10 mouse cellular contexts compared by ENCODE assay signal in the genomic region with DNA sequence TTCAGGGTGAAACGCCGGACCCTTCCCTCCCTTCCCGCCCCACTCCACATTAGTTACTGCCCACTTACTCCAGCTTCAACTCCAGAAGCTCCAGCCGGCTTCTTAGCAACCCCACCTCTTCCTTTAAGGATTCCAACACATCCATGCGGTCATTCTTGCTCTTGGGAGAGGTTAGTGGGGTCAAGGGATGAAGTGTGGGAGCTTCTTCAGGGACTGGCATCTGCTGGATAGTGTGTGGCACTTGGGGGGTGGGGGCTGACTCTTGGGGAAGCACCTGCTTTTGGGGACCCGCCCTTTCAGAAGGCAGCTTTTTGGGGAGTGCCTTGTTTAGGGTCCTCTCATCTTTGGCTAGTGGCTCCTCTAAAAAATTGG. TPM values are rescaled to one million over a fixed set of nuclear protein-coding genes. Genes with fewer than 3 reads are reported as not detected.
DNase-seq lines count a peak whose midpoint lies in the region; ATAC-seq and TF ChIP-seq lines count a peak whose summit lies in the region.
"Had no signal": no experiment of that assay in that cellular context is flagged by ENCODE, and none has a peak within 500 bp of the region (broad histone marks: within the 10 kb centered on the region; RNA-seq: fewer than 3 reads in every experiment).

No protein-coding gene starts in this region.

- no peaks in the 10 kb centered on the region for H3K9me3 ChIP-seq in hindbrain, embryonic 12.5 days (replicated peaks)
- no peaks in the 10 kb centered on the region for H3K9me3 ChIP-seq in hindbrain, embryonic 11.5 days (ENCODE audit: control insufficient read depth, low read length)
- H3K9me3 ChIP-seq in liver, embryonic 12.5 days (replicated peaks) = no peaks in the 10 kb centered on the region

- H3K4me2 ChIP-seq in hindbrain, embryonic 12.5 days (replicated peaks) = peak overlapping the region; percentile 73; the same call in 1 of the 2 replicates
- H3K4me2 ChIP-seq in hindbrain, embryonic 11.5 days (replicated peaks; ENCODE audit: low read depth, low read length) = no peak overlapping the region
- H3K4me2 ChIP-seq in liver, embryonic 12.5 days = 0 out of 2 replicates have a peak overlapping the region, but pooled peaks have one; percentile 17

- no peak for DNase-seq in hindbrain, embryonic 11.5 days (ENCODE audit: low spot score)
- no peak for DNase-seq in testis, postnatal 14 days (ENCODE audit: low spot score)
- DNase-seq in left cerebral cortex, adult 2 months (ENCODE audit: extremely low spot score in 1 of 2, low spot score in 2 of 2) = no peak
- DNase-seq in cerebellum, postnatal 36 days = no peak
- DNase-seq: cerebellum, adult 11-12 months had no signal

- peaks cover 50% of the 10 kb centered on the region for H3K27me3 ChIP-seq in hindbrain, embryonic 12.5 days
- peaks cover 25% of the 10 kb centered on the region for H3K27me3 ChIP-seq in hindbrain, embryonic 11.5 days (ENCODE audit: control insufficient read depth, insufficient read depth, low read length)
- H3K27me3 ChIP-seq in liver, embryonic 12.5 days (replicated peaks) = peaks cover 64% of the 10 kb centered on the region

- ATAC-seq in hindbrain, embryonic 12.5 days (ENCODE audit: low FRiP score) = no peak
- ATAC-seq in hindbrain, embryonic 11.5 days (ENCODE audit: low FRiP score) = no peak
- no peak for ATAC-seq in liver, embryonic 12.5 days

- peak overlapping the region; percentile 56; the same call in 1 of the 2 replicates for H3K27ac ChIP-seq in hindbrain, embryonic 12.5 days
- H3K27ac ChIP-seq in hindbrain, embryonic 11.5 days (ENCODE audit: low read depth, low read length) = no peak overlapping the region
- peak overlapping the region; percentile 53 for H3K27ac ChIP-seq in brown adipose tissue, adult 24 weeks (replicated peaks; ENCODE audit: low read depth, low read length)
- peak overlapping the region; percentile 72 for H3K27ac ChIP-seq in embryonic fibroblast, embryonic 13.5 days (ENCODE audit: insufficient read depth, low read length)
- peak overlapping the region; percentile 41; the same call in 1 of the 2 replicates for H3K27ac ChIP-seq in liver, embryonic 12.5 days
- no peak overlapping the region for H3K27ac ChIP-seq in left cerebral cortex, adult 2 months

- 70% methylated on average over 5 of the region's 6 CpGs for WGBS in hindbrain, embryonic 12.5 days
- WGBS in hindbrain, embryonic 11.5 days = 54% methylated on average over 6 of the region's 6 CpGs
- WGBS in liver, embryonic 12.5 days (ENCODE audit: insufficient replicate concordance) = 71% methylated on average over 6 of the region's 6 CpGs

- no peak for TF ChIP-seq POLR2A in embryonic fibroblast, embryonic 13.5 days (IDR thresholded peaks at IDR 0.05; ENCODE audit: low read depth, low read length)

- intact Hi-C loops in left cerebral cortex, adult 2 months (cut with DNase I) = no loop called here

- no peaks in the 10 kb centered on the region for H3K36me3 ChIP-seq in hindbrain, embryonic 12.5 days
- H3K36me3 ChIP-seq in hindbrain, embryonic 11.5 days (ENCODE audit: control insufficient read depth, insufficient read depth, low read length) = no peaks in the 10 kb centered on the region
- no peaks in the 10 kb centered on the region; the same call in 1 of the 2 replicates for H3K36me3 ChIP-seq in liver, embryonic 12.5 days

- no peak overlapping the region for H3K9ac ChIP-seq in hindbrain, embryonic 12.5 days
- no peak overlapping the region for H3K9ac ChIP-seq in hindbrain, embryonic 11.5 days (ENCODE audit: low read depth, low read length)
- no peak overlapping the region for H3K9ac ChIP-seq in liver, embryonic 12.5 days

- peaks cover 30% of the 10 kb centered on the region for H3K4me1 ChIP-seq in hindbrain, embryonic 12.5 days
- peaks cover 12% of the 10 kb centered on the region for H3K4me1 ChIP-seq in hindbrain, embryonic 11.5 days (replicated peaks; ENCODE audit: control insufficient read depth, insufficient read depth, low read length)
- peaks cover 19% of the 10 kb centered on the region for H3K4me1 ChIP-seq in brown adipose tissue, adult 24 weeks (ENCODE audit: control insufficient read depth, insufficient read depth, insufficient read length, low read length)
- no peaks in the 10 kb centered on the region for H3K4me1 ChIP-seq in embryonic fibroblast, embryonic 13.5 days (ENCODE audit: control insufficient read depth, insufficient read depth, low read length)
- H3K4me1 ChIP-seq in liver, embryonic 12.5 days = peaks cover 53% of the 10 kb centered on the region

- TF ChIP-seq CTCF in embryonic fibroblast, embryonic 13.5 days (IDR thresholded peaks at IDR 0.05; ENCODE audit: borderline replicate concordance, insufficient read depth, low read length) = no peak
- TF ChIP-seq CTCF in left cerebral cortex, adult 2 months (IDR thresholded peaks at IDR 0.05) = no peak

- no peak overlapping the region for H3K4me3 ChIP-seq in hindbrain, embryonic 12.5 days
- H3K4me3 ChIP-seq in hindbrain, embryonic 11.5 days (ENCODE audit: low read depth, low read length) = no peak overlapping the region
- no peak overlapping the region for H3K4me3 ChIP-seq in brown adipose tissue, adult 24 weeks (ENCODE audit: insufficient read depth, low read depth, low read length)
- H3K4me3 ChIP-seq in embryonic fibroblast, embryonic 13.5 days (ENCODE audit: insufficient read depth, low read length) = peak overlapping the region; percentile 3
- H3K4me3 ChIP-seq in liver, embryonic 12.5 days = no peak overlapping the region
- no peak overlapping the region for H3K4me3 ChIP-seq in left cerebral cortex, adult 2 months

RNA-seq across cellular contexts. Expression of gene Eva1b, which starts 3.4 kb away (rescaled TPM):
- 35.4 and 40.0 TPM in 2 replicates for polyA plus RNA-seq in hindbrain, embryonic 12.5 days (2016; fragmentation: Nextera tagmentation; extraction: Ambion mirVana)
- polyA plus RNA-seq in hindbrain, embryonic 11.5 days (2014; fragmentation: Nextera tagmentation; extraction: Ambion mirVana) = 33.1 and 36.0 TPM in 2 replicates
- 8.6 and 13.5 TPM in 2 replicates for polyA plus RNA-seq in brown adipose tissue, adult 24 weeks (2012; ENCODE audit: insufficient read depth, insufficient read length, missing spikeins)
- polyA plus RNA-seq in embryonic fibroblast, embryonic 13.5 days (2011; ENCODE audit: insufficient read length, low read depth, missing spikeins) = 41.0 and 53.7 TPM in 2 replicates
- polyA plus RNA-seq in liver, embryonic 12.5 days (2016; fragmentation: Nextera tagmentation; extraction: Ambion mirVana) = 19.3 and 19.5 TPM in 2 replicates
- 1 to 10 TPM; 3.1 to 3.8 TPM for total RNA-seq in left cerebral cortex, adult 2 months (2021)

RNA-seq across cellular contexts. Expression of gene Sh3d21, which starts 12.4 kb away (rescaled TPM):
- 3.7 and 5.3 TPM in 2 replicates for polyA plus RNA-seq in hindbrain, embryonic 12.5 days (2016; fragmentation: Nextera tagmentation; extraction: Ambion mirVana)
- 2.0 and 2.7 TPM in 2 replicates for polyA plus RNA-seq in hindbrain, embryonic 11.5 days (2014; fragmentation: Nextera tagmentation; extraction: Ambion mirVana)
- 2.1 and 3.5 TPM in 2 replicates for polyA plus RNA-seq in brown adipose tissue, adult 24 weeks (2012; ENCODE audit: insufficient read depth, insufficient read length, missing spikeins)
- polyA plus RNA-seq in embryonic fibroblast, embryonic 13.5 days (2011; ENCODE audit: insufficient read length, low read depth, missing spikeins) = 2.5 and 3.8 TPM in 2 replicates
- polyA plus RNA-seq in liver, embryonic 12.5 days (2016; fragmentation: Nextera tagmentation; extraction: Ambion mirVana) = 1.3 and 1.6 TPM in 2 replicates
- total RNA-seq in left cerebral cortex, adult 2 months (2021) = 1 to 10 TPM in 1 of 2 experiments, under 1 TPM in 1; 0.86 to 1.1 TPM
- total RNA-seq: megakaryocyte, adult 5-6 weeks had no signal

RNA-seq across cellular contexts. Expression of gene Stk40, which starts 47.2 kb away (rescaled TPM):
- polyA plus RNA-seq in hindbrain, embryonic 12.5 days (2016; fragmentation: Nextera tagmentation; extraction: Ambion mirVana) = 49.4 and 51.0 TPM in 2 replicates
- polyA plus RNA-seq in hindbrain, embryonic 11.5 days (2014; fragmentation: Nextera tagmentation; extraction: Ambion mirVana) = 19.0 and 26.0 TPM in 2 replicates
- polyA plus RNA-seq in brown adipose tissue, adult 24 weeks (2012; ENCODE audit: insufficient read depth, insufficient read length, missing spikeins) = 53.8 and 65.5 TPM in 2 replicates
- 26.4 and 34.1 TPM in 2 replicates for polyA plus RNA-seq in embryonic fibroblast, embryonic 13.5 days (2011; ENCODE audit: insufficient read length, low read depth, missing spikeins)
- polyA plus RNA-seq in liver, embryonic 12.5 days (2016; fragmentation: Nextera tagmentation; extraction: Ambion mirVana) = 22.4 and 23.0 TPM in 2 replicates
- 10 to 100 TPM; 39.8 to 56.4 TPM for total RNA-seq in left cerebral cortex, adult 2 months (2021)

RNA-seq across cellular contexts. Expression of gene Thrap3, which starts 51.6 kb away (rescaled TPM):
- polyA plus RNA-seq in hindbrain, embryonic 12.5 days (2016; fragmentation: Nextera tagmentation; extraction: Ambion mirVana) = 250 and 255 TPM in 2 replicates
- 191 and 228 TPM in 2 replicates for polyA plus RNA-seq in hindbrain, embryonic 11.5 days (2014; fragmentation: Nextera tagmentation; extraction: Ambion mirVana)
- 65.6 and 120 TPM in 2 replicates for polyA plus RNA-seq in brown adipose tissue, adult 24 weeks (2012; ENCODE audit: insufficient read depth, insufficient read length, missing spikeins)
- polyA plus RNA-seq in embryonic fibroblast, embryonic 13.5 days (2011; ENCODE audit: insufficient read length, low read depth, missing spikeins) = 311 and 382 TPM in 2 replicates
- 162 and 163 TPM in 2 replicates for polyA plus RNA-seq in liver, embryonic 12.5 days (2016; fragmentation: Nextera tagmentation; extraction: Ambion mirVana)
- total RNA-seq in left cerebral cortex, adult 2 months (2021) = 100 to 1,000 TPM; 149 to 158 TPM

RNA-seq across cellular contexts. Expression of gene Lsm10, which starts 54.5 kb away (rescaled TPM):
- polyA plus RNA-seq in hindbrain, embryonic 12.5 days (2016; fragmentation: Nextera tagmentation; extraction: Ambion mirVana) = 37.7 and 39.6 TPM in 2 replicates
- polyA plus RNA-seq in hindbrain, embryonic 11.5 days (2014; fragmentation: Nextera tagmentation; extraction: Ambion mirVana) = 44.1 and 45.5 TPM in 2 replicates
- polyA plus RNA-seq in brown adipose tissue, adult 24 weeks (2012; ENCODE audit: insufficient read depth, insufficient read length, missing spikeins) = 19.2 and 24.1 TPM in 2 replicates
- 34.3 and 38.7 TPM in 2 replicates for polyA plus RNA-seq in embryonic fibroblast, embryonic 13.5 days (2011; ENCODE audit: insufficient read length, low read depth, missing spikeins)
- polyA plus RNA-seq in liver, embryonic 12.5 days (2016; fragmentation: Nextera tagmentation; extraction: Ambion mirVana) = 34.5 and 36.7 TPM in 2 replicates
- 10 to 100 TPM; 11.3 to 14.4 TPM for total RNA-seq in left cerebral cortex, adult 2 months (2021)

Comparison
In these comparisons a context has a peak if more than half of its experiments do, and no peak if none do; other contexts are left out.
1. H3K27ac ChIP-seq: peak in hindbrain, embryonic 12.5 days (single experiment), brown adipose tissue, adult 24 weeks (single experiment), embryonic fibroblast, embryonic 13.5 days (single experiment) and liver, embryonic 12.5 days (single experiment); none in hindbrain, embryonic 11.5 days (single experiment) and left cerebral cortex, adult 2 months (single experiment).